Comparison of ENCODE assay signal across 13 mouse cellular contexts in the genomic region with DNA sequence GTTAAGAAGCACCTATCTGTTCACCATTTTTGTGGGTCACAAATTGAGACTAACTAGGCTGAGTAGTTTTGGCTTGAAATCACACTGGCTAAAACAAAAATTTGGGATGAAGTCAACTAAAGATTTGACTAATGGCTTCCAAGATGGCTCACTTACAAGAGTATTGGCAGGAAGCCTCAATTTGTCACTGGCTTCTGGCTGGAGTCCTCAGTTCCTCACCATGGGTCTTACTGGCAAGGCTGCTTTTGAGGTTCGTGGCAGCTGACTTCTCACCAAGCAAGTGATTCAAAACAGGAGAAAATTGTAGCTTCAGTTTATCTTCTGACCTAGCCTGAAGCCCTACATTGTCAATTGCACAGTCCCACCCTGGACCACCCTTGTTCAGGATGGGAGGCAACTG.
DNase-seq lines count a peak whose midpoint lies in the region; ATAC-seq and TF ChIP-seq lines count a peak whose summit lies in the region.
"Had no signal": no experiment of that assay in that cellular context is flagged by ENCODE, and none has a peak within 500 bp of the region (broad histone marks: within the 10 kb centered on the region; RNA-seq: fewer than 3 reads in every experiment).

No protein-coding gene starts in this region.

- peak; percentile 12 for DNase-seq in adrenal gland, postnatal 14 days
- no peak for DNase-seq in adrenal gland, adult 8-10 months
- DNase-seq in hindbrain, postnatal 0 days (ENCODE audit: low spot score), result peak; percentile 58
- no peak for DNase-seq in hindbrain, embryonic 14.5 days (ENCODE audit: low spot score)
- peak; percentile 57 for DNase-seq in cerebellum, adult 9-10 months
- DNase-seq in left cerebral cortex, adult 8-10 months (ENCODE audit: low spot score in 2 of 2), result no peak
- DNase-seq: kidney, postnatal 4 days; spleen, adult 18-20 months had no signal

- TF ChIP-seq CTCF in hindbrain, postnatal 0 days (IDR thresholded peaks at IDR 0.05; ENCODE audit: low read depth), result no peak

- WGBS in hindbrain, postnatal 0 days, result 26% methylated on average over 1 of the region's 1 CpGs
- WGBS in hindbrain, embryonic 14.5 days, result 83% methylated on average over 1 of the region's 1 CpGs
- 52% methylated on average over 1 of the region's 1 CpGs for WGBS in lung, embryonic 16.5 days
- WGBS in kidney, embryonic 16.5 days, result 81% methylated on average over 1 of the region's 1 CpGs

- no peak overlapping the region for H3K4me2 ChIP-seq in hindbrain, postnatal 0 days (ENCODE audit: low read depth, low read length)
- H3K4me2 ChIP-seq in hindbrain, embryonic 14.5 days (replicated peaks), result no peak overlapping the region
- no peak overlapping the region for H3K4me2 ChIP-seq in lung, embryonic 16.5 days (ENCODE audit: low read depth, low read length)
- no peak overlapping the region for H3K4me2 ChIP-seq in kidney, embryonic 16.5 days (replicated peaks; ENCODE audit: low read depth, low read length)
- H3K4me2 ChIP-seq: heart, embryonic 13.5 days had no signal

- H3K36me3 ChIP-seq in hindbrain, postnatal 0 days (ENCODE audit: insufficient read depth, low read length), result no peaks in the 10 kb centered on the region
- H3K36me3 ChIP-seq in hindbrain, embryonic 14.5 days (replicated peaks; ENCODE audit: control insufficient read depth, insufficient read depth), result no peaks in the 10 kb centered on the region
- H3K36me3 ChIP-seq in lung, embryonic 16.5 days (ENCODE audit: control insufficient read depth, insufficient read depth, low read length), result no peaks in the 10 kb centered on the region
- no peaks in the 10 kb centered on the region for H3K36me3 ChIP-seq in kidney, embryonic 16.5 days (ENCODE audit: insufficient read depth, low read length)
- H3K36me3 ChIP-seq: G1E; heart, embryonic 13.5 days had no signal

- no peak overlapping the region for H3K9ac ChIP-seq in hindbrain, postnatal 0 days (replicated peaks; ENCODE audit: low read length)
- no peak overlapping the region for H3K9ac ChIP-seq in hindbrain, embryonic 14.5 days
- no peak overlapping the region for H3K9ac ChIP-seq in lung, embryonic 16.5 days (ENCODE audit: low read length)
- no peak overlapping the region for H3K9ac ChIP-seq in kidney, embryonic 16.5 days (replicated peaks; ENCODE audit: low read length)
- H3K9ac ChIP-seq: heart, embryonic 13.5 days had no signal

- no peaks in the 10 kb centered on the region for H3K27me3 ChIP-seq in hindbrain, postnatal 0 days (ENCODE audit: insufficient read depth, low read length)
- H3K27me3 ChIP-seq in hindbrain, embryonic 14.5 days (ENCODE audit: control insufficient read depth, insufficient read depth, low read length), result no peaks in the 10 kb centered on the region
- H3K27me3 ChIP-seq in lung, embryonic 16.5 days (ENCODE audit: control insufficient read depth, insufficient read depth, low read depth, low read length), result no peaks in the 10 kb centered on the region
- no peaks in the 10 kb centered on the region for H3K27me3 ChIP-seq in kidney, embryonic 16.5 days (ENCODE audit: insufficient read depth, low read length)
- H3K27me3 ChIP-seq: heart, embryonic 13.5 days had no signal

- no peak overlapping the region for H3K4me3 ChIP-seq in hindbrain, postnatal 0 days (ENCODE audit: low read length)
- no peak overlapping the region for H3K4me3 ChIP-seq in hindbrain, embryonic 14.5 days (replicated peaks; ENCODE audit: low read length)
- H3K4me3 ChIP-seq in lung, embryonic 16.5 days (ENCODE audit: low read length), result no peak overlapping the region
- no peak overlapping the region for H3K4me3 ChIP-seq in kidney, embryonic 16.5 days (ENCODE audit: low read length)
- H3K4me3 ChIP-seq: heart, embryonic 13.5 days had no signal

- H3K4me1 ChIP-seq in hindbrain, postnatal 0 days (ENCODE audit: insufficient read depth, low read length), result peaks cover 5% of the 10 kb centered on the region; the same call in 1 of the 2 replicates
- peaks cover 3% of the 10 kb centered on the region; the same call in 1 of the 2 replicates for H3K4me1 ChIP-seq in hindbrain, embryonic 14.5 days (replicated peaks; ENCODE audit: control insufficient read depth, insufficient read depth, low read length)
- no peaks in the 10 kb centered on the region for H3K4me1 ChIP-seq in lung, embryonic 16.5 days (replicated peaks; ENCODE audit: control insufficient read depth, insufficient read depth, low read length)
- H3K4me1 ChIP-seq in kidney, embryonic 16.5 days (ENCODE audit: insufficient read depth, low read length), result peaks cover 18% of the 10 kb centered on the region
- H3K4me1 ChIP-seq: heart, embryonic 13.5 days had no signal

- H3K27ac ChIP-seq in hindbrain, postnatal 0 days, result no peak overlapping the region
- no peak overlapping the region for H3K27ac ChIP-seq in hindbrain, embryonic 14.5 days
- H3K27ac ChIP-seq in lung, embryonic 16.5 days (ENCODE audit: low read length), result no peak overlapping the region
- H3K27ac ChIP-seq in kidney, embryonic 16.5 days (ENCODE audit: low read length), result no peak overlapping the region
- H3K27ac ChIP-seq: heart, embryonic 13.5 days had no signal

- H3K9me3 ChIP-seq in hindbrain, postnatal 0 days (ENCODE audit: low read length), result no peaks in the 10 kb centered on the region
- H3K9me3 ChIP-seq in hindbrain, embryonic 14.5 days (ENCODE audit: control insufficient read depth, low read length), result no peaks in the 10 kb centered on the region
- H3K9me3 ChIP-seq in lung, embryonic 16.5 days (ENCODE audit: control insufficient read depth, low read length), result no peaks in the 10 kb centered on the region
- H3K9me3 ChIP-seq in kidney, embryonic 16.5 days (ENCODE audit: low read length), result no peaks in the 10 kb centered on the region
- H3K9me3 ChIP-seq: heart, embryonic 13.5 days had no signal

- ATAC-seq in hindbrain, postnatal 0 days, result no peak
- no peak for ATAC-seq in hindbrain, embryonic 14.5 days (ENCODE audit: low FRiP score)
- ATAC-seq in lung, embryonic 16.5 days (ENCODE audit: low read depth), result peak; percentile 57; the same call in 1 of the 2 replicates
- ATAC-seq in kidney, embryonic 16.5 days (ENCODE audit: low FRiP score, low TSS enrichment), result no peak
- ATAC-seq: midbrain, embryonic 16.5 days had no signal

Comparison
In these comparisons a context has a peak if more than half of its experiments do, and no peak if none do; other contexts are left out.
1. DNase-seq: peak in adrenal gland, postnatal 14 days (single experiment), hindbrain, postnatal 0 days (single experiment) and cerebellum, adult 9-10 months (single experiment); none in adrenal gland, adult 8-10 months (single experiment), hindbrain, embryonic 14.5 days (single experiment) and left cerebral cortex, adult 8-10 months (0 of 2).